Mouse (Mus musculus): ENCODE measurements at regions not wholly inside any gene's neighbourhood (a gene's known extent, or its start where the extent isn't known, plus 50 kb on each side); places are given as distances from the start of the nearest gene placed in this dataset.

GRCm38 (mm10) chr1:42471846-42472494 lies 223.6 kb upstream of the Pou3f3 start:
- DNase-seq (ENCODE audit: extremely low spot score): no peak

GRCm38 (mm10) chr1:42472495-42473230 lies 222.9 kb upstream of the Pou3f3 start:
- no peak for DNase-seq (ENCODE audit: extremely low spot score)

- DNase-seq (ENCODE audit: extremely low spot score): no peak
These were observed 221.4 kb upstream of the Pou3f3 start for GRCm38 (mm10) chr1:42474197-42474596.

DNA sequence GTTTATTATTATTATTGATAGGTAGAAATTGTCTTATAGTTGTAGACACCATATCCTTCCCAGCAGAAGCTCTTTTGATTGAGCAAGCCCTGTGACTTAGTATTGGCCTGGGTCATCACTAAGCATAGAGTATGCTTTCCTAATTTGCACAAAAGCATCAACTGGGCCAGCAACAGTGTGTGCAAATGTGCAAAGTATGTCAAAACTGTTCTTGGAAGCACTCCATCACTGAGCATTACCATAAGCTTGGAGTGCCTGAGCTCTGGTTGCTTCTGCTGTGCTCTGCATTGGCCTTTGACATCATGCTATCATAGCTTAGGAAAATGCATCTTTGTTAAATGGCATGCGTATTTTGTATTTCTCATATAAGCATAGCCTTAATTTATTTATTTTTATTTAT lies 220.7 kb upstream of the Pou3f3 start:
- no peak for DNase-seq (ENCODE audit: extremely low spot score)

DNA sequence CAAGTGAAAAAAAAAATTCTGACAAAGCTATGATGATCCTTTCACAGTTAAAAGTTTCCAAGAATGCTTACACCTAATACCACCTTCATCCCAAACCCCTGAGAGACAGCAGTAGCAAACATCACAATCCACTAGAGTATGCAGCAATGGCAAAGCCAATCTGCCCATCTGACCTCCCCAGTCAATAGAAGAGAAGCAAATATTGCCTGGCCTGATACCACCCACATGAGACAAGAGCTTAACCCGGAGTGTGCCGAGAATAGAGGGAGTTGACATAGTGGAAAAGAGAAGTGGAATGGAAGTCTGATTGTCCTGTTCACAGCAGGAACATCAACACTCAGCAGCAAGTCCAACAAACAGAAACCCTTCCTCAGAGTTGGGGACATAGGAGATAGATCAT lies 219.9 kb upstream of the Pou3f3 start:
- DNase-seq (ENCODE audit: extremely low spot score): no peak

- no peak for DNase-seq (ENCODE audit: extremely low spot score)
These were observed 215.1 kb upstream of the Pou3f3 start for GRCm38 (mm10) chr1:42480348-42480920.

DNA sequence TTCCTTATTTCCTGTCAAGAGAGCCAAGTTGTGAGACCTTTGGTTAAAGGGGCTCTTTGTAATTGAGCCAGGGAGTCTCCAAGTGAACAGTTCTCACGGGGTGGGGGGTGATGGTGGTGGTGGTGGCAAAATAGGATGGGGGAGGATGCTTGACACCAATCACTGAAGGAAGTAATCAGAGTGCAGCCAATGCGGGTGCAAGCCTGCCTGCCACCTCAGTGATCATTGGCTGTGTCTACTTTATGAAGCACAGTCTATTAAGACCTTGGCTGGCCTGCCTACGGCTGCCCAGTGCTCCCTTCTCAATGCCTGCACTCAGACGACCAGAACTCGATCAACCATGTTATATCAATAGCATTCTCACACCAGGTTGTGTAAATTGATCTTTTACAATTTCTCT lies 206.0 kb upstream of the Pou3f3 start:
- no peak for DNase-seq (ENCODE audit: extremely low spot score)

GRCm38 (mm10) chr1:42490856-42491643 lies 204.5 kb upstream of the Pou3f3 start:
- peak; percentile 74 for DNase-seq (ENCODE audit: extremely low spot score)

GRCm38 (mm10) chr1:42491644-42492277 lies 203.8 kb upstream of the Pou3f3 start:
- peak; percentile 69 for DNase-seq (ENCODE audit: extremely low spot score)

DNA sequence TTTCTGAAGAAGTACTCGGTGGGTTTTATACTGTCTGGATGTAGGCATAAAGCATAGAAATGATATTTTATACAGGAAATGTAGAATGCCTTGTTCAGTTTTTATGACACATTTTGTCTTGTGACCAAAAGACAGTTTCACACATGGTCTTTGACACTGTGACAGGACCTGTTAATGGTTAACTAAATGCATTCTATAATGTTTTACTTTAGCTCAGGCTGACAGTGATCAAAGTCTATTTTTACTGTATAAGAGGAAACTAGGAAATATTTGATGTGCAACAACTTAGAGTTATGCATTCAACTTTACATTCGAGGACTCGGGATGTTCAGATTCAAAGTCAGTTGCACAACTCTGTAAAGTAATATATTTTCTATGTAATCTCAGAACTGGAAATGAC lies 199.5 kb upstream of the Pou3f3 start:
- no peak for DNase-seq (ENCODE audit: extremely low spot score)

DNA sequence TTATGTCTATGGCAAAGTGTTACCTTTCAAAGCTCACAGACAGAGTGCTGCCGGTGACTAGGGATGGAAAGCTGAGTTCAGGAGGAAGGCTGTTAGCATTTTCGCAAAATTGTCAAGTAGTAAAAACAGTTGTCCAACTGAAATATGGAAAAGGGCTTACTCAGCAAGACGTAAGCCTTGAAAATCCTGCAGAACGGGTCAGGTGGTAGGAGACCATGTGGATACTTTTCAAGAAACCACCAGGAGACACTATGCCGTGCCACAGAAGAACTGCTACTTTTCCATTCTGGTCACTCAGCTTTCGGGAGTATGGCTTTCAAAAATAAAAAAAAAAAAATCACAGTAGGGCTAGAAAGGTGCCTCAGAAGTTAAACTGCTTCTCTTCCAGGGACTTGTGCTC lies 199.1 kb upstream of the Pou3f3 start:
- no peak for DNase-seq (ENCODE audit: extremely low spot score)

GRCm38 (mm10) chr1:42498901-42499300 lies 196.7 kb upstream of the Pou3f3 start:
- DNase-seq (ENCODE audit: extremely low spot score): no peak

GRCm38 (mm10) chr1:42504491-42504890 lies 191.1 kb upstream of the Pou3f3 start:
- no peak for DNase-seq (ENCODE audit: extremely low spot score)

DNA sequence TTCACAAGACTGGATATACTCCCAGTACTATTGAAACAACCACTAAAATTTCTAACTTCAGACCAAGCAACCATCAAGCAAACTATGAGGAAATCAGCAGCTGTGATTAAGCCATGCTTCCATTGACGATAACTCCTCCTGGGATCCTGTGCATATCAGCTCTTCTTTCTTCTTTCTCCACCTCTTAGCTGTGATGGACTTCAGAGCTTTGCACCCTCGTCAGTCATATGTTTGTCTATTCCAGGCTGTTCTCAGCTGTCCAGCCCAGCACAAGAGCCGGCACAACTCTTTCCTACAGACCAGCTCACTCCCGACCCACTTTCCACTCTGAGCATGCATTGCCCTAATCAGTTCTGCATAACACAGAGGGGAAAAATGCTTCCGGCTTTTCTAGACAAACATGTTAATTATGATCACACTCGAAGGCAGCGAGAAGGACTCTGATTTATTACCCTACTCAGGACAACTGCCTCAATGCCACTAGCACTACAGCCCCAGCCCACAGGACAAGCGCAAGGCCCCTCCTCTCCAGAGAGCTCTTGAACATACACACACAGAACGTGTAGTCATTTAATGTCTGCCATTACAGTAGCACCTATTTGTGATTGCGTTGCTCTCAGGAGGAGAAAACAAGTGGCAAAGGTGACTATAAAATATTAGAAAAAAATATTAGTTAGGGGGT lies 190.4 kb upstream of the Pou3f3 start:
- no peak for DNase-seq (ENCODE audit: extremely low spot score)

GRCm38 (mm10) chr1:42514417-42514816 lies 181.2 kb upstream of the Pou3f3 start:
- no peak for DNase-seq (ENCODE audit: extremely low spot score)

GRCm38 (mm10) chr1:42524401-42524800 lies 171.2 kb upstream of the Pou3f3 start:
- DNase-seq (ENCODE audit: extremely low spot score): no peak

DNA sequence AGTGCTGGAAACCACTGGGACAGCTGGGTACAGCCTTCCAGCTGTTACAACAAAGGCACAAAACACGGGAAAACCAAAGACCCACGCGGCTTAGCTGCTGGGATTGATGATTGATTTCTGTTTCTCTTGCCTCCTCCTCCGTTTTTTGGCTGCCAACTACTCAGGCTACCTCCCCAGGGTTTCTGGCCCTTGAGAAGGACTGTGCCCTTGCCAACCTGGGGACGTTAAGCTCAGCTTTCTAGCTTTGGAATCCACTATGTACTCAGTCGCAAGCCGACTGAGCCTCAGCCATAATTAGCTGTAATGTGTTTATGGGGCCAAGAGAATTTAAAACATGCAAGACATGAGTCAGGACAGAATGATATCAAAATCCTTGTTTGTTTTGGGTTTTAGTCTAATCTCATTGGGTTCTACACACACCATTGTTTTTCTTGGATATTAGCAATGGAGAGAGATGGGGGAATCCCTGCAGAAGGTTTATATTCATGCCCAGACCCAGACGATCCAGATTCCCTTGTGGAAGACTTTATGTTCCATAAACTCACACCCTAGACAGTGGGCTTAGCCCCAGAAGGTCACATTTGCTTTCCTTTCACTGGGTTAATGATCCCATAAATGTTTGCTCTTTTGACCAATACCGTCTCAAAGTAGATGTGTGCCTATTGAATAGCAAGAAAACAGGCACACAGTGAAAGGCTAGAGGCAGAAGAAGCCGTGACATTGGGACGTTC lies 167.7 kb upstream of the Pou3f3 start:
- DNase-seq (ENCODE audit: extremely low spot score): no peak

DNA sequence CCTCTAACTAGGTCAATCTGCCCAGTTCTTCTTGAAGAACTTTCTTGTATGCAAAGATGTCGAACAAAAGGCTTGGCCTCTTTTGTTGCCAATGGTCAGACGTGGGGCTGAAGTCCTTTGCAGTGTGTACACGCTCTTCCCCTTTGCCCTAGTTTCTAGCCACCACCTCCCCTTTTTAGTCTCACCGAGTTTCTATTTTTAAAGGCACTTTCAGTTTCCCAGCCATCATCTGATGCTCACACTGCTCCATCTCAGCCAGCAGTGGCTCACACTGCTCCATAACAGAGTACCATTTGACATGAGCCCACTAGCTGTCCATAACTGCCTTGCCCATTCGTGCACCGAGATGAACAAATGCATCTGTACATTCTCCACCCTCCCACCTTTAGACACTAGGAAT lies 162.7 kb upstream of the Pou3f3 start:
- no peak for DNase-seq (ENCODE audit: extremely low spot score)

DNA sequence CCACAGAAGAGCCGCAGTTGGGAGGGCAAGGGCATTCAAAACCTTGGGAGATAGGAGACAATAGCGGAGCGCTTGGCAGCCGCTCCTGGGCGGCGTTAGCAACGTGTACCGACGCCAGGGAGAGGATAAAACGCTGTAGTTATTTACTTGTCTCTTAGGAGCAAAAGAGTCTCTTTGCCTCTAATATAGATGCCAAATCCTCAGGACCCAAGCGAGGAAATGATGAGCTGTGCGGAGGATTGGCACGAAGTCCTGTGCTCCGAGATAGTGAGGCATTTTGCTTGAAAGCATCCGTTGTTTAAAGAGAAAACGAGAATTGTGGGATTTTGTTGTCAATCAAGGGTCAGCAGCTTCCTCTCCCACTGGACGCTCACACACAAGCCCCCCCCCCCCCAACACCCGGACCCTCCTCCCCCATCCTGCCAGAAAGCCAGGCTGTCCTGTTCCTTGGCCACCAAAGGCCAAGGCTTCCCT lies 156.5 kb upstream of the Pou3f3 start:
- peak; percentile 10 for DNase-seq (ENCODE audit: extremely low spot score)

Measured in embryo, embryonic 9.5 days (tissue).